Mouse (Mus musculus) heart, embryonic 16.5 days (tissue): ENCODE measurements around the gene Smyd2. TPM values are rescaled to one million over a fixed set of nuclear protein-coding genes. Genes with fewer than 3 reads are reported as not detected.
A peak's percentile ranks its signal among the peaks of the same experiment; 100 is the strongest.

Experiments
- ATAC-seq: fragments of 200-750 bp; cut with Nextera tagmentation; replicated peaks from 2 replicates; pipeline ENCODE4 v1.8.0; 2017; ENCODE audit warnings: moderate number of reproducible peaks; ENCODE audit not compliant: insufficient read depth, low FRiP score; ENCODE audit errors: extremely low read depth
- H3K27ac ChIP-seq: fragments of 300-500 bp; sonication (generic); 2 replicates; pipeline ENCODE4 v1.5.1; 2014; ENCODE audit warnings: mild to moderate bottlenecking, low read length, control low read depth, moderate library complexity
- H3K27me3 ChIP-seq: fragments of 300-500 bp; sonication (generic); 2 replicates; pipeline ENCODE4 v1.6.1; 2014; ENCODE audit warnings: low read length, mixed read lengths; ENCODE audit not compliant: control insufficient read depth, insufficient read depth
- H3K36me3 ChIP-seq: fragments of 300-500 bp; sonication (generic); 2 replicates; pipeline ENCODE4 v1.6.1; 2014; ENCODE audit not compliant: control insufficient read depth, insufficient read depth
- H3K4me1 ChIP-seq: fragments of 300-500 bp; sonication (generic); 2 replicates; pipeline ENCODE4 v1.6.1; 2014; ENCODE audit warnings: low read length, mixed read lengths; ENCODE audit not compliant: control insufficient read depth, insufficient read depth
- H3K4me2 ChIP-seq: fragments of 300-500 bp; sonication (generic); 2 replicates; pipeline ENCODE4 v1.6.1; 2014; ENCODE audit warnings: low read depth, mild to moderate bottlenecking, control low read depth, low read length
- H3K4me3 ChIP-seq: fragments of 300-500 bp; sonication (generic); 2 replicates; pipeline ENCODE4 v1.5.1; 2014; ENCODE audit warnings: mild to moderate bottlenecking, control low read depth, low read length
- H3K9ac ChIP-seq: fragments of 300-500 bp; sonication (generic); 2 replicates; pipeline ENCODE4 v1.6.1; 2014; ENCODE audit warnings: low read length, control low read depth
- H3K9me3 ChIP-seq: fragments of 300-500 bp; sonication (generic); replicated peaks from 2 replicates; pipeline ENCODE4 v1.6.1; 2016; ENCODE audit warnings: low read length; ENCODE audit not compliant: control insufficient read depth
- WGBS: fragments of 180-500 bp; shearing (Covaris S2); extraction: QIAGEN DNeasy Blood & Tissue Kit; methylation state at CpG from one replicate; pipeline ENCODE4 v1.1.7; 2014; 5-methylcytosine and 5-hydroxymethylcytosine counted together
- polyA plus RNA-seq: library from polyadenylated mRNA; unstranded; fragments of >200 nt; fragmentation: Nextera tagmentation; extraction: Ambion mirVana; gene quantifications from 2 replicates; pipeline ENCODE4 v1.2.1, GENCODE M21; 2015

Gene Smyd2
- polyA plus RNA-seq, result 244 and 255 TPM in 2 replicates

DNA sequence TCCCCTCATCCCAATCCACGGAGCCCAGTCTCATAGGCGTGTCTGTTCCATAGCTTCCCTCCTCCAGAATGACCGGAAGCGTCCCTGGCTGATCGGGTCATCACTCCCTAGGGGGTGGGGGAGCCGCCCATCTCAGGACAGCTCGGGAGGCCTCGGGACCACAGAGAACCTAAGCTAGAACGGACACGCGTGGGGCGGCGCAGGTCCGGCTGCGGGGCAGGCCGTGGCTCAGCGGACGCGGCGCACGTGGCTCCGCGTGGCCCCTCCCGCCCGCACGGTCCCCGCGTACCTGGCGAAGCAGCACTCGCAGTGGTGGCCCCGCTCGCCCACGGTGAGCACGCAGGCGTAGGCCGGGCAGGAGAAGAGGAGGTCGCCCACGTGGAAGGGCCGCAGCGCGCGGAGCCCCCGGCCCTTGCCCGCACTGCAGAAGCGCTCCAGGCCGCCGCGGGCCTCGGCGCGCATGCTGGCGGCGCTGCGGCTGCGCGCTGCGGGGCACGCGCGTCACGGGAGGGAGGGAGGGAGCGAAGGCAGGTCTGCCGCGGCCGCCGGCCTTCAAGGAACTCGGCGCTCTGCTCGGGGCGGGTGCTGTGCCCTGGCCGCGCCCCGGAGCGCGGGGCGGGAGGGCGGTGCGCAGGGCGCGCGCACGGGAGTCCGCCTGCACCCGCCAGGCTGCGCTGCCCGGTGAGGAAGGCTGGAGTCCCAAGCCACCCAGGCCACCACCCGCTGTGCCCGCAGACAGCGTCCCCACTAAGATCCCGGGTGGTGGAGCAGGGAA is at the start of gene Smyd2:
TSS of gene Smyd2 (minus strand) at position 546 of the 775 bp plus-strand sequence.
- Histone ChIP-seq H3K27me3 (no peaks in the 10 kb centered on the region), H3K36me3 (no peaks in the 10 kb centered on the region), H3K4me1 (peaks cover 64% of the 10 kb centered on the region), H3K27ac (peak within 1 kb of the TSS; percentile 99), H3K9me3 (no peaks in the 10 kb centered on the region), H3K4me3 (peak within 1 kb of the TSS; percentile 88), H3K9ac (peak within 1 kb of the TSS; percentile 96), H3K4me2 (peak within 1 kb of the TSS; percentile 73)
- under 1% methylated on average over 63 of the region's 90 CpGs for WGBS
- ATAC-seq, result peak; percentile 83

DNA sequence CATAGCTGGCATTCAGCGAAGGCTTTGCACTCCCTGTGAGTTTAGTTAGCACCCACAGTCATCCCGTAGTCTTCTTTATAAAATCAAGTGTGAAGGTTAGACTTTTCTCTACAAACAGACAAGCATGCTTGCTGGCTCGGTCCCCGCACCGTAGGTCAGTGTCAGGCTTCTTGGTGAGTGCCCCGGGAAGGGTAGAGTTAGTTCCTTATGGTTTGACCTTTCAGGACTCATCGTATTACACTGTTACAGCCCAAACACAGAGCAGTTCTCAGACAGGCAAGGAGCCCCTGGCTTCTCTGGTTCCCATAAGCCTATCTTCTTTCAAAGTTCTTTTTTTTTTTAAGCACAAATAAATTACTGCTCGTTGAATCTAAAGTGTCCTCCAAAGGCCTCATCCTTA is 48.2 kb upstream of the Smyd2 start:
- Histone ChIP-seq H3K4me1 (no peaks in the 10 kb centered on the region), H3K36me3 (no peaks in the 10 kb centered on the region), H3K9me3 (no peaks in the 10 kb centered on the region), H3K4me2 (no peak overlapping the region), H3K9ac (no peak overlapping the region), H3K27me3 (no peaks in the 10 kb centered on the region), H3K27ac (no peak overlapping the region), H3K4me3 (no peak overlapping the region)
- ATAC-seq, result no peak
- 83% methylated on average over 8 of the region's 8 CpGs for WGBS

DNA sequence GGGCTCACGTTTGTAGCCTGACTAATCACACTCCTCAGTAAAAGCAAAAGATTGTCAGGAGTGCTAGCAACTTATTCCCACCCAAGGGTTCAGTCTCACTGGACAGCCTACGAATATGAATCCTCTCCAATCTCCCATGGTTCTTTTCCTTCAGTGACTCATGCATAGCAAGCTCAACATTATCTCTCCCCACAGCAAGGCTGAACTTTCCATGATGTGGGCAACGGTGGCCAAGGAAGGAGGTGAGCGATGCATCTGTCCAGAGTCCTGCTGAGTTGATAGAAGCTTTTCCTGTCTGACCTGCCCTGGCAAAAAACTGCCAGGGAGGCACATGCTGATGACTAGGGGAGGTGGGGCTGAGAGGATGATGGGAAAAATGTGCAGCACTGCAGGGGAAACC is 45.9 kb upstream of the Smyd2 start:
- H3K27me3 ChIP-seq, result no peaks in the 10 kb centered on the region
- no peak overlapping the region for H3K4me3 ChIP-seq
- ATAC-seq, result no peak
- H3K9ac ChIP-seq, result no peak overlapping the region
- H3K27ac ChIP-seq, result no peak overlapping the region
- H3K4me2 ChIP-seq, result no peak overlapping the region
- 30% methylated on average over 4 of the region's 4 CpGs for WGBS
- H3K36me3 ChIP-seq, result no peaks in the 10 kb centered on the region
- H3K4me1 ChIP-seq, result no peaks in the 10 kb centered on the region
- no peaks in the 10 kb centered on the region for H3K9me3 ChIP-seq

DNA sequence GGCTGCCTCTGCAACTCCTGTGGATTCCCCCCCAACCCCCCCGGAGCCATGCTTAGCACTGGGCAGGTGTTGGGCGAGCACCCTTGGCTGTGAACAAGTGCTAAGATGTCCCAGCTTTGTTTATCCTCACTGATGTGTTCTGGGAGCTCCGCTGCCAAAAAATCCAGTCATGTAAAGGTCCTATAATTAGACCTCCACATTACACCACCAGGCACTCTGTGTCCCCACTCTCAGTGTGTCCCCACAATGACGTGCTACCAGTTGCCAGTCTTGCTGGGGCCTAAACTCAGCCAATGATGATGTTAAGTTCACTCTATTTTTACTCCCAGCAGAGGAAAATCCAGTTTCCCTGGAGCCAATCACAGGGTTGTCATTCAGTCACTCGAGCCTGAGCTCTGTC is 38.3 kb upstream of the Smyd2 start:
- no peaks in the 10 kb centered on the region for H3K36me3 ChIP-seq
- no peak overlapping the region for H3K4me2 ChIP-seq
- WGBS, result 28% methylated on average over 5 of the region's 5 CpGs
- H3K27ac ChIP-seq, result peak overlapping the region; percentile 92
- ATAC-seq, result peak; percentile 98
- no peak overlapping the region; the same call in 1 of the 2 replicates for H3K9ac ChIP-seq
- no peaks in the 10 kb centered on the region for H3K9me3 ChIP-seq
- H3K4me1 ChIP-seq, result peaks cover 20% of the 10 kb centered on the region
- H3K27me3 ChIP-seq, result no peaks in the 10 kb centered on the region
- H3K4me3 ChIP-seq, result no peak overlapping the region

DNA sequence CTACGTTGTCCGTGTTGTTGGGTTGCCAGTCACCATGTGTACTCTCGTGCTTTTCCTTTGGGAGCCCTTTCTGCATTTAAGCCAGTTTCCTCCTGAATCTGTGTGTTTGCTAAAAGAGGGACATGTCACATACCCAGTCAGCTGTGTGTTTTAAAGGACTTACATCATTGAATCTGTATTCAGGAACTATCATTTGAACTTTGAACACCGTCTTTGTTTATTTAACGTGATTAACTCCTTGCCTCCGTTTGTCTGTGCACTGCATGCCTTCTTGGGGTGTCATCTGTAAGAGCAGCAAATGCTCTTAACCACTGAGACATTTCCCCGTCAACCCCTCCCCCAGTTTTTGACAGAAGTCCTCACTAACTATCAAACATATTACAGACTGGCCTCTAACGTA is 37.6 kb upstream of the Smyd2 start:
- no peak overlapping the region for H3K4me2 ChIP-seq
- peak overlapping the region; percentile 81 for H3K27ac ChIP-seq
- H3K4me3 ChIP-seq, result no peak overlapping the region
- WGBS, result 66% methylated on average over 8 of the region's 8 CpGs
- ATAC-seq, result no peak
- no peak overlapping the region; the same call in 1 of the 2 replicates for H3K9ac ChIP-seq
- no peaks in the 10 kb centered on the region for H3K9me3 ChIP-seq
- no peaks in the 10 kb centered on the region for H3K36me3 ChIP-seq
- no peaks in the 10 kb centered on the region for H3K27me3 ChIP-seq
- H3K4me1 ChIP-seq, result peaks cover 20% of the 10 kb centered on the region

DNA sequence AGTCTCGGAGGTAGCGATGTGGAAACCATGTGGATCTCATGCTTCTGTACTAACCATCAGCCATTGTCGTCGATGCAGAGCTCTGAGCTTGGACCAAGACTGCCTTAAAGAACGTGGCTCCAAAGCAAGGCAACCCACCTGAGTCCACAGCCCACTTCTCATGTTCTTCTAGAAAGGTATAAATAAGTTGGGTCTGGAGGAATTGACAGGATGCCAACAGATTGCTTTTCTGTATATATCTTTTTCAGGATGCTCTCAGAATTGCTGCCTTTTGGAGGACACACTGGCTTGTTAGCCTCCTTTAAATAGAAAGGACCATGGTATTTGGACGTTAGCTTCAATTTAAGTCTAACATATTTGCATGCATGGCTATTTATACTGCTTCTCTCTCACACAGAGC is 29.7 kb upstream of the Smyd2 start:
- Histone ChIP-seq H3K27me3 (no peaks in the 10 kb centered on the region), H3K36me3 (no peaks in the 10 kb centered on the region), H3K4me3 (no peak overlapping the region), H3K4me1 (peaks cover under 1% of the 10 kb centered on the region), H3K4me2 (no peak overlapping the region), H3K27ac (no peak overlapping the region), H3K9ac (no peak overlapping the region), H3K9me3 (no peaks in the 10 kb centered on the region)
- 80% methylated on average over 6 of the region's 6 CpGs for WGBS
- ATAC-seq, result no peak

DNA sequence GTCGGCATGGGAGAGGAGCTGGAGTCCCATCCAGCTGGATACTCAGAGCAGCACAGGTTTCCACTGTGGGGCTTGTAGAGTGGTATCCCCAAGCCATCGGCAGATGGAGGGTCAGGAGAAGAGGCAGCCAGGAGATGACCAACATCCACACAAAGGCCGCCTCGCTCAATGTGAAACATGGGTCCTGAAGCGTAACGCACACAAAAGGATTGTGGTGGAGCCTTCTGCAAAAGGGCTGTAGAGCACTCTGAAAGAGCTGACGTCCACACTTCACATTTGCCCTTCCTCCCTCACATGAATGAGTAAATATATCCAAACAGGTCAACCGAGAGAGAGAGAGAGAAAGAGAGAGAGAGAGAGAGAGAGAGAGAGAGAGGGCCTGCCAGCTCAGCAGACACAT is 25.2 kb upstream of the Smyd2 start:
- no peak for ATAC-seq
- Histone ChIP-seq H3K4me3 (no peak overlapping the region), H3K4me2 (no peak overlapping the region), H3K27me3 (no peaks in the 10 kb centered on the region), H3K9ac (no peak overlapping the region), H3K4me1 (no peaks in the 10 kb centered on the region), H3K9me3 (no peaks in the 10 kb centered on the region), H3K36me3 (no peaks in the 10 kb centered on the region), H3K27ac (no peak overlapping the region)
- WGBS, result 73% methylated on average over 8 of the region's 8 CpGs

DNA sequence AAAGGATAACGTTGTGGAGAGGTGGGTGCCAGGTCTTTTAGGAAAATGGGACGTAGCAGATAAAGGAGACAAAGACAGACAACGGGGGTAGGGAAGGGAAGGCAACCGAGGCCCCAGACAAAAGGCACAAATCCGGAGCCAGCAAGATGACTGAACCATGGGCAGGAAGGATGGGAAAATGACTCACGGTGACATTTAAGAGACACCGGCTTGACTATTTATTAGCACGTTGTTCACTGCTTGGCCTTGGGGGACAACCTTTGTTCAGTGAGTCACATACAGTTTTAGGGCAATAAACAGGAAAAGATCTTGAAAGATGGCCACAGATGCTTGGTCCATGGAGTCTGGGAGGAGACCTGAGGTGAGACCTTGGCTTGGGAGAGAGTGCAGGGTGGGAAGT is 24.0 kb upstream of the Smyd2 start:
- no peak overlapping the region for H3K4me2 ChIP-seq
- WGBS, result 76% methylated on average over 8 of the region's 8 CpGs

DNA sequence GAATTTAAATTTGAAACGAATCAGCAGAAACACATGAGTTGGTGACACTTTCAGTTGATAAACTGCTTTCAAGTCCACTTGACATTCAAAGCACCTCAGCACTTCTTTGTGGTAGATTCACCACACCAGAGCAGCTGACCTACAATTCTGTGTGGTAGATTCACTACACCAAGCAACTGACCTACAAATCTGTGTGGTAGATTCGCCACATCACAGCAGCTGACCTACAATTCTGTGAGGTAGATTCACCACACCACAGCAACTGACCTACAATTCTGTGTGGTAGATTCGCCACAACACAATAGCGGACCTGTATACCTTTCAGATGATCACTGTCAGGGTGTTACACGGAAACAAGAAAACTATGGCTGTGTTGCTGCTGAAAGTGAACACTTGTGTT is 19.6 kb upstream of the Smyd2 start:
- Histone ChIP-seq H3K27ac (no peak overlapping the region), H3K4me2 (no peak overlapping the region), H3K4me3 (no peak overlapping the region), H3K9ac (no peak overlapping the region), H3K9me3 (no peaks in the 10 kb centered on the region), H3K36me3 (no peaks in the 10 kb centered on the region), H3K27me3 (no peaks in the 10 kb centered on the region), H3K4me1 (no peaks in the 10 kb centered on the region)
- 85% methylated on average over 5 of the region's 5 CpGs for WGBS
- ATAC-seq, result no peak

More for the DNA sequence above, 24.0 kb upstream of the Smyd2 start:
- Histone ChIP-seq H3K9ac (no peak overlapping the region), H3K27me3 (no peaks in the 10 kb centered on the region), H3K27ac (no peak overlapping the region), H3K9me3 (no peaks in the 10 kb centered on the region), H3K4me1 (no peaks in the 10 kb centered on the region), H3K36me3 (no peaks in the 10 kb centered on the region), H3K4me3 (no peak overlapping the region)
- ATAC-seq, result no peak
